Mouse (Mus musculus) heart, embryonic 16.5 days (tissue): Measurements from ENCODE around the gene Lat. TPM values are rescaled to one million over a fixed set of nuclear protein-coding genes. Genes with fewer than 3 reads are reported as not detected.
"Not testable (repeated sequence)": the region's sequence is repeated elsewhere in the genome, so short reads cannot be mapped to it uniquely, and the experiment has no call there.

Experiments
- ATAC-seq: fragments of 200-750 bp; cut with Nextera tagmentation; replicated peaks from 2 replicates; pipeline ENCODE4 v1.8.0; 2017; ENCODE audit warnings: moderate number of reproducible peaks; ENCODE audit not compliant: insufficient read depth, low FRiP score; ENCODE audit errors: extremely low read depth
- H3K27ac ChIP-seq: fragments of 300-500 bp; sonication (generic); 2 replicates; pipeline ENCODE4 v1.5.1; 2014; ENCODE audit warnings: mild to moderate bottlenecking, low read length, control low read depth, moderate library complexity
- H3K27me3 ChIP-seq: fragments of 300-500 bp; sonication (generic); 2 replicates; pipeline ENCODE4 v1.6.1; 2014; ENCODE audit warnings: low read length, mixed read lengths; ENCODE audit not compliant: control insufficient read depth, insufficient read depth
- H3K36me3 ChIP-seq: fragments of 300-500 bp; sonication (generic); 2 replicates; pipeline ENCODE4 v1.6.1; 2014; ENCODE audit not compliant: control insufficient read depth, insufficient read depth
- H3K4me1 ChIP-seq: fragments of 300-500 bp; sonication (generic); 2 replicates; pipeline ENCODE4 v1.6.1; 2014; ENCODE audit warnings: low read length, mixed read lengths; ENCODE audit not compliant: control insufficient read depth, insufficient read depth
- H3K4me2 ChIP-seq: fragments of 300-500 bp; sonication (generic); 2 replicates; pipeline ENCODE4 v1.6.1; 2014; ENCODE audit warnings: low read depth, mild to moderate bottlenecking, control low read depth, low read length
- H3K4me3 ChIP-seq: fragments of 300-500 bp; sonication (generic); 2 replicates; pipeline ENCODE4 v1.5.1; 2014; ENCODE audit warnings: mild to moderate bottlenecking, control low read depth, low read length
- H3K9ac ChIP-seq: fragments of 300-500 bp; sonication (generic); 2 replicates; pipeline ENCODE4 v1.6.1; 2014; ENCODE audit warnings: low read length, control low read depth
- H3K9me3 ChIP-seq: fragments of 300-500 bp; sonication (generic); replicated peaks from 2 replicates; pipeline ENCODE4 v1.6.1; 2016; ENCODE audit warnings: low read length; ENCODE audit not compliant: control insufficient read depth
- WGBS: fragments of 180-500 bp; shearing (Covaris S2); extraction: QIAGEN DNeasy Blood & Tissue Kit; methylation state at CpG from one replicate; pipeline ENCODE4 v1.1.7; 2014; 5-methylcytosine and 5-hydroxymethylcytosine counted together
- polyA plus RNA-seq: library from polyadenylated mRNA; unstranded; fragments of >200 nt; fragmentation: Nextera tagmentation; extraction: Ambion mirVana; gene quantifications from 2 replicates; pipeline ENCODE4 v1.2.1, GENCODE M21; 2015

Lat gene
- polyA plus RNA-seq, 1 experiment from 2014 or later: 51.1 TPM

- Histone ChIP-seq H3K4me2 (no peak overlapping the region), H3K9me3 (no peaks in the 10 kb centered on the region), H3K27me3 (no peaks in the 10 kb centered on the region), H3K9ac (no peak overlapping the region), H3K4me3 (no peak overlapping the region), H3K27ac (no peak overlapping the region), H3K4me1 (peaks cover 3% of the 10 kb centered on the region; the same call in 1 of the 2 replicates), H3K36me3 (no peaks in the 10 kb centered on the region)
- 72% methylated on average over 1 of the region's 1 CpGs for WGBS
- no peak for ATAC-seq
These were observed 33.8 kb downstream of the Lat start for GRCm38 (mm10) chr7:126335556-126335955.

- Histone ChIP-seq H3K4me2 (no peak overlapping the region), H3K27ac (no peak overlapping the region), H3K36me3 (no peaks in the 10 kb centered on the region), H3K9me3 (no peaks in the 10 kb centered on the region), H3K27me3 (no peaks in the 10 kb centered on the region), H3K9ac (no peak overlapping the region), H3K4me3 (no peak overlapping the region), H3K4me1 (no peaks in the 10 kb centered on the region)
- no peak for ATAC-seq
- 66% methylated on average over 3 of the region's 3 CpGs for WGBS
These were observed 36.7 kb downstream of the Lat start for GRCm38 (mm10) chr7:126332691-126333090.

GRCm38 (mm10) chr7:126330693-126331092 is 38.7 kb downstream of the Lat start:
- Histone ChIP-seq H3K27me3 (peaks cover 6% of the 10 kb centered on the region; the same call in 1 of the 2 replicates), H3K4me2 (no peak overlapping the region), H3K9me3 (no peaks in the 10 kb centered on the region), H3K4me3 (no peak overlapping the region), H3K9ac (no peak overlapping the region), H3K4me1 (no peaks in the 10 kb centered on the region), H3K36me3 (no peaks in the 10 kb centered on the region), H3K27ac (no peak overlapping the region)
- 30% methylated on average over 2 of the region's 2 CpGs for WGBS
- ATAC-seq: no peak

DNA sequence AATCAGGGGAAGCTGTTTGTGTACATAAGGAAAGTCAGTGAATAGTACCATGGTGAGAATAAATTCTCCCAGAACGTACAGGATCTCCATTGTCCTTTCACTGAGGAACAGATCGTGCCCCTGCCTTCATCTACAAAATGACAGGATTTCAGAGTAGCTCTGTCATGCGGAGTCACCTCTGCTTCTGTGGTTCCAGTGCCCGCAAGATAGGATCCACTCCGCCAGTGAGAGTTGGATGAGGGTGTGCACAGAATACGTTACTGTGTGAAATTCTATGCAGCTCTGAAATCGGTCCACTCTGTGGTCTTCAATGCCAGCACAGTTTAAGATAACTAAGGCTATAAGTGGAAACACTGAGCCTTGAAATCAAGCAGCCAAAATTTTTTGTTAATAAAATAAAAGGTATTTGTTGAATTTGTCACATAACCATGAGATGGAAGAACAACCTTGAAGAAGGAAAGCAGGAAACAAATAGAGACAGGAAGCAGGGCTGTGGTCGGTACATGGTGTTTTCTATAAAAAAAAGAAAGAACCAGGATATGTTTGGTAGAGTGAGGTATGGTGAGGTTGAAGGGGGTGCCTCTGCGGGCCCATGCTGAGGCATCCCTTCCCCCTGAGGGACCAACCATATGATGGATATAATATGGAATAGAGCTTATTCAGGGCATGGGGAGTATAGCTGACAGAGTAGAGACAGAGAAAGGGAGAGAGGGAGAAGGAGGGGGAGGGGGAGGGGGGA is 39.3 kb downstream of the Lat start:
- Histone ChIP-seq H3K9ac (no peak overlapping the region), H3K27me3 (peaks cover 6% of the 10 kb centered on the region; the same call in 1 of the 2 replicates), H3K4me1 (no peaks in the 10 kb centered on the region), H3K4me3 (no peak overlapping the region), H3K27ac (no peak overlapping the region), H3K9me3 (no peaks in the 10 kb centered on the region), H3K4me2 (no peak overlapping the region), H3K36me3 (no peaks in the 10 kb centered on the region)
- no peak for ATAC-seq
- 67% methylated on average over 9 of the region's 9 CpGs for WGBS

DNA sequence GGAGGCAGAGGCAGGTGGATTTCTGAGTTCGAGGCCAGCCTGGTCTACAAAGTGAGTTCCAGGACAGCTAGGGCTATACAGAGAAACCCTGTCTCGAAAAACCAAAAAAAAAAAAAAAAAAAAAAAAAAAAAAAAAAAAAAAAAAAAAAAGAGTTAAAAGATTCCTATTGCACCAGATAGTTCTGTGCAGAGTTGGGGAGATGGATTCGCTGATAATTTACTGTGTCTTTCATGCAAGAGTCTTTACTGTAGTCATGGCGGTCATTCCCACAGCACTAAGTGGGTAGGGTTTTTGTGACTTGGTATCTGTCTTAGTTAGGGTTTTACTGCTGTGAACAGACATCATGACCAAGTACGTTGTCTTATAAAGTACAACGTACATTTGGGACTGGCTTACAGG is 40.5 kb downstream of the Lat start:
- H3K9me3 ChIP-seq, H3K27ac ChIP-seq, H3K9ac ChIP-seq, H3K4me1 ChIP-seq, ATAC-seq, H3K4me3 ChIP-seq, H3K36me3 ChIP-seq, H3K4me2 ChIP-seq: not testable (repeated sequence)
- WGBS: 78% methylated on average over 4 of the region's 6 CpGs
- peaks cover 10% of the 10 kb centered on the region for H3K27me3 ChIP-seq

DNA sequence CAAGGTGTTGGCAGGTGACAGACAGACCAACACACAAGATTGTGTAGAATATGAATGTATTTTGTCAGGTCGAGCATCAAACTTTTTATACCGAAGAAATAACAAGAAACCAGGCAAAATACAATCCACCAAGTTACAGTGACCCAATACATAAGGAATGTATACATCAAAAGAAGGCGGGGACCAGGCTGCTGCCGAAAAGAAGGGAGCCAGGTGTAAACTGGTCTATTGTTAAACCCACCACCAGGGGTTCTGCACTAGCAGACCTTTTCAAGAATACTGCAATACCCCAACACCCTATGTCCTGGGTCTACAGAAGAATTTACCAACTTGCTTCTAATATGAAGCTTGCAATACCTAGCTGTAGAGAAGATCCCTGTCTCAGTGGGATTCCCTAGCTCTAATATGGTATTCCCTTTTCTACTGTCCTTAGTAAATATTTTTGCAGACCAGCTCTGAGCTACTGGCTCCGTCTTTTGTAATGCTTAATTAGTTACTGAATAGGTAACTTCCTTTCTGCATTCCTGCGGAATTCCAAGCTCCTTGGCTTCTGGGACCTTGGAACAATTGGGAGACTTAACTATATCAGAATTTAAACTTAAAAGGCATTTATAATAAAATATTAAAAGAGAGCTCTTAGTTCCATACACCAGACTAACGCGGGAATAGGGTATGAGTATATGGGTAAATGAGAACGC is 43.6 kb downstream of the Lat start:
- H3K27ac ChIP-seq, H3K4me1 ChIP-seq: not testable (repeated sequence)
- 26% methylated on average over 9 of the region's 9 CpGs for WGBS

DNA sequence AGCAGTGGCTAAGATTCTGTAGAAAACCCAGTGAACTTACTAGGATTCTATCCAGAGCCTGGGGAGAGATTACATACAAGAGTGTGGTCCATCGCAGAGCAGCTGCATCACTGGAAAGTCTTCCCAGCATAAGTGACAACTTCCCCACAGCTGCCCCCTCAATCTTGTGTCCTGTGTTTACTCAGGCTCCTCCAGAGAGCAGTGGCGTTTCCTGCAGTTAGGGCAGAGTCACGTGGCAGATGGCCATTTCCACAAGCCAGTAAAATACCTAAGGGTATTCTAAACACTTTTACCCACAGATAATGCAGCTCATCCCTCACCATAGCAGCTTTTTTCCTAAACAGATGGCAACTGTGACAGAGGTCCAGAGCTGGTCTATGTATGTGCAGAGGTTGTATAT is 44.6 kb downstream of the Lat start:
- Histone ChIP-seq H3K4me1 (no peaks in the 10 kb centered on the region), H3K9ac (no peak overlapping the region), H3K4me3 (no peak overlapping the region), H3K36me3 (no peaks in the 10 kb centered on the region), H3K4me2 (no peak overlapping the region), H3K9me3 (no peaks in the 10 kb centered on the region), H3K27ac (peak overlapping the region; percentile 0; the same call in 1 of the 2 replicates), H3K27me3 (peaks cover 10% of the 10 kb centered on the region)
- 22% methylated on average over 3 of the region's 3 CpGs for WGBS
- no peak; the same call in 1 of the 2 replicates for ATAC-seq

More for the DNA sequence above, 43.6 kb downstream of the Lat start:
- H3K9ac ChIP-seq, H3K36me3 ChIP-seq, H3K4me2 ChIP-seq, H3K4me3 ChIP-seq, H3K9me3 ChIP-seq, ATAC-seq: not testable (repeated sequence)
- H3K27me3 ChIP-seq: peaks cover 10% of the 10 kb centered on the region

- Histone ChIP-seq H3K4me2 (no peak overlapping the region; the same call in 1 of the 2 replicates), H3K36me3 (no peaks in the 10 kb centered on the region), H3K27ac (no peak overlapping the region), H3K9me3 (no peaks in the 10 kb centered on the region), H3K4me3 (no peak overlapping the region), H3K9ac (no peak overlapping the region), H3K27me3 (peaks cover 10% of the 10 kb centered on the region), H3K4me1 (no peaks in the 10 kb centered on the region)
- 9% methylated on average over 11 of the region's 11 CpGs for WGBS
- ATAC-seq: no peak; the same call in 1 of the 2 replicates
These were observed 45.6 kb downstream of the Lat start for GRCm38 (mm10) chr7:126323729-126324128.

DNA sequence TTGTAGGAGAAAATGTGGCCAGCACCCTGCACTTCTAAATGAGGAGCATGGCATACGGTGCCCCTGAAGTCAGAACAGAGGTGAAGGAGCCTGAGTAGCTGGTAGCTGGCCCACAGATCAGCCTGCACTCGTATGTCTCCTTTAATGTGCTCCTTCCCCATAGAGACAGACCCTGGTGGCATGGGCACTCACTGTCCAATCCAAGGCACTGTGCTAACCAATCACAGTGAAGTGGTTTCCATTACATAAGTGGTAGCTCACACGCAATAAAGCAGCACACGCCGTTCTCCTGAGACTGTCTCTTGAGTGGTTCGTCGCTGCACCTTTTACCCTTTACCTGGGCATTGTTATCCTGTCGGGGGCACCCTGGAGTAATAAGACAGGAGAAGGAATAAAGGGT is 55.1 kb downstream of the Lat start:
- Histone ChIP-seq H3K4me3 (no peak overlapping the region), H3K27me3 (no peaks in the 10 kb centered on the region), H3K9ac (no peak overlapping the region), H3K36me3 (no peaks in the 10 kb centered on the region), H3K4me1 (no peaks in the 10 kb centered on the region), H3K9me3 (no peaks in the 10 kb centered on the region), H3K27ac (no peak overlapping the region), H3K4me2 (no peak overlapping the region)
- WGBS: 70% methylated on average over 8 of the region's 8 CpGs
- no peak for ATAC-seq
